Mouse (Mus musculus) midbrain, embryonic 16.5 days (tissue): ENCODE results near the gene Gm28048. TPM values are rescaled to one million over a fixed set of nuclear protein-coding genes. Genes with fewer than 3 reads are reported as not detected.
A peak's percentile ranks its signal among the peaks of the same experiment; 100 is the strongest.

ENCODE experiments used
- ATAC-seq: fragments of 200-750 bp; cut with Nextera tagmentation; 2 replicates; pipeline ENCODE4 v1.8.0; 2017; ENCODE audit warnings: moderate TSS enrichment
- H3K27ac ChIP-seq: fragments of 300-500 bp; sonication (generic); 2 replicates; pipeline ENCODE4 v1.5.1; 2014; ENCODE audit warnings: mild to moderate bottlenecking, low read length, mixed read lengths
- H3K27me3 ChIP-seq: fragments of 300-500 bp; sonication (generic); 2 replicates; pipeline ENCODE4 v1.6.1; 2014; ENCODE audit warnings: low read depth, low read length, mixed read lengths; ENCODE audit not compliant: control insufficient read depth, insufficient read depth
- H3K36me3 ChIP-seq: fragments of 300-500 bp; sonication (generic); 2 replicates; pipeline ENCODE4 v1.6.1; 2014; ENCODE audit warnings: mild to moderate bottlenecking, low read length, moderate library complexity, mixed read lengths; ENCODE audit not compliant: control insufficient read depth, insufficient read depth
- H3K4me1 ChIP-seq: fragments of 300-500 bp; sonication (generic); 2 replicates; pipeline ENCODE4 v1.6.1; 2014; ENCODE audit warnings: mild to moderate bottlenecking, low read length, mixed read lengths; ENCODE audit not compliant: control insufficient read depth, insufficient read depth
- H3K4me2 ChIP-seq: fragments of 300-500 bp; sonication (generic); 2 replicates; pipeline ENCODE4 v1.6.1; 2014; ENCODE audit warnings: mild to moderate bottlenecking, low read length, mixed read lengths
- H3K4me3 ChIP-seq: fragments of 300-500 bp; sonication (generic); 2 replicates; pipeline ENCODE4 v1.5.1; 2014; ENCODE audit warnings: low read depth, mild to moderate bottlenecking, low read length, moderate library complexity, mixed read lengths
- H3K9ac ChIP-seq: fragments of 300-500 bp; sonication (generic); 2 replicates; pipeline ENCODE4 v1.6.1; 2014; ENCODE audit warnings: low read depth, low read length, mixed read lengths
- H3K9me3 ChIP-seq: fragments of 300-500 bp; sonication (generic); replicated peaks from 2 replicates; pipeline ENCODE4 v1.6.1; 2014; ENCODE audit warnings: mild to moderate bottlenecking, low read length, mixed read lengths; ENCODE audit not compliant: control insufficient read depth, poor library complexity, severe bottlenecking
- WGBS: fragments of 180-500 bp; shearing (Covaris S2); extraction: QIAGEN DNeasy Blood & Tissue Kit; methylation state at CpG from one replicate; pipeline ENCODE4 v1.1.7; 2014; 5-methylcytosine and 5-hydroxymethylcytosine counted together
- polyA plus RNA-seq: library from polyadenylated mRNA; unstranded; fragments of >200 nt; fragmentation: Nextera tagmentation; extraction: Ambion mirVana; gene quantifications from 2 replicates; pipeline ENCODE4 v1.2.1, GENCODE M21; 2015

Gm28048 gene
- polyA plus RNA-seq, 1 experiment from 2014 or later: 2.9 TPM

- Histone ChIP-seq H3K4me1 (0 out of 2 replicates have a peak, but pooled peaks cover 2% of the 10 kb centered on the region), H3K4me3 (no peak overlapping the region), H3K9ac (no peak overlapping the region), H3K27me3 (no peaks in the 10 kb centered on the region), H3K4me2 (no peak overlapping the region), H3K36me3 (no peaks in the 10 kb centered on the region), H3K27ac (no peak overlapping the region), H3K9me3 (no peaks in the 10 kb centered on the region)
- no peak for ATAC-seq
- 88% methylated on average over 4 of the region's 4 CpGs for WGBS
These were observed 31.8 kb upstream of the Gm28048 start for GRCm38 (mm10) chr11:23013580-23014294.

DNA sequence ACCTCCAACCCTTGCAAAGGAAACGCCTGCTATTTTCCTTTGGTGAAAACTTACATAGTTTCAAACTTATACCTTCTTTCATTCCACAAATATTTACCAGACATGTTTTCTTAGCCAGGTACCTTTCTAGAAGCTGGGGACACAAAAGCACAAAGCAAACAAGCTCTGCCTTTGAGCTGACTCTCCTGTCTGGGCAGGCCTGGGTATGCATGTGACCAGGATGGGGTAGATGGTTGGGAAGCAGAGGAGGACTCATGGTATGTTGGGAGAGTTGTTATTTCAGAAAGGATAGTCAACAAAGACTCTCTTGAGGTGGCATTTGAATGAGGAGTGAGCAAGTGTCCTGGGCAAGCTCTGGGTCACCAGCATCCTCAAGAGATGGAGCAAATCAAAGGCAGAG, 31.2 kb upstream of the Gm28048 start:
- H3K9ac ChIP-seq: no peak overlapping the region
- H3K36me3 ChIP-seq: no peaks in the 10 kb centered on the region
- no peak for ATAC-seq
- WGBS: 74% methylated on average over 1 of the region's 1 CpGs
- H3K9me3 ChIP-seq: no peaks in the 10 kb centered on the region
- H3K27ac ChIP-seq: no peak overlapping the region
- no peak overlapping the region for H3K4me2 ChIP-seq
- H3K4me1 ChIP-seq: 0 out of 2 replicates have a peak, but pooled peaks cover 2% of the 10 kb centered on the region
- no peaks in the 10 kb centered on the region for H3K27me3 ChIP-seq
- no peak overlapping the region for H3K4me3 ChIP-seq

GRCm38 (mm10) chr11:23008824-23009200, 26.9 kb upstream of the Gm28048 start:
- H3K4me1 ChIP-seq: peaks cover 6% of the 10 kb centered on the region; the same call in 1 of the 2 replicates
- WGBS: 36% methylated on average over 4 of the region's 4 CpGs
- no peaks in the 10 kb centered on the region for H3K9me3 ChIP-seq
- H3K36me3 ChIP-seq: peaks cover 7% of the 10 kb centered on the region
- H3K27me3 ChIP-seq: no peaks in the 10 kb centered on the region
- ATAC-seq: no peak
- peak overlapping the region; percentile 75 for H3K9ac ChIP-seq
- H3K27ac ChIP-seq: no peak overlapping the region; the same call in 1 of the 2 replicates
- peak overlapping the region; percentile 59 for H3K4me3 ChIP-seq
- peak overlapping the region; percentile 78 for H3K4me2 ChIP-seq

GRCm38 (mm10) chr11:23008181-23008823, 26.4 kb upstream of the Gm28048 start:
- H3K9me3 ChIP-seq: no peaks in the 10 kb centered on the region
- H3K27ac ChIP-seq: peak overlapping the region; percentile 91
- ATAC-seq: peak; percentile 98
- H3K4me2 ChIP-seq: peak overlapping the region; percentile 78
- peak overlapping the region; percentile 59 for H3K4me3 ChIP-seq
- WGBS: under 1% methylated on average over 40 of the region's 40 CpGs
- peaks cover 10% of the 10 kb centered on the region for H3K36me3 ChIP-seq
- peak overlapping the region; percentile 75 for H3K9ac ChIP-seq
- no peaks in the 10 kb centered on the region for H3K27me3 ChIP-seq
- peaks cover 6% of the 10 kb centered on the region; the same call in 1 of the 2 replicates for H3K4me1 ChIP-seq

DNA sequence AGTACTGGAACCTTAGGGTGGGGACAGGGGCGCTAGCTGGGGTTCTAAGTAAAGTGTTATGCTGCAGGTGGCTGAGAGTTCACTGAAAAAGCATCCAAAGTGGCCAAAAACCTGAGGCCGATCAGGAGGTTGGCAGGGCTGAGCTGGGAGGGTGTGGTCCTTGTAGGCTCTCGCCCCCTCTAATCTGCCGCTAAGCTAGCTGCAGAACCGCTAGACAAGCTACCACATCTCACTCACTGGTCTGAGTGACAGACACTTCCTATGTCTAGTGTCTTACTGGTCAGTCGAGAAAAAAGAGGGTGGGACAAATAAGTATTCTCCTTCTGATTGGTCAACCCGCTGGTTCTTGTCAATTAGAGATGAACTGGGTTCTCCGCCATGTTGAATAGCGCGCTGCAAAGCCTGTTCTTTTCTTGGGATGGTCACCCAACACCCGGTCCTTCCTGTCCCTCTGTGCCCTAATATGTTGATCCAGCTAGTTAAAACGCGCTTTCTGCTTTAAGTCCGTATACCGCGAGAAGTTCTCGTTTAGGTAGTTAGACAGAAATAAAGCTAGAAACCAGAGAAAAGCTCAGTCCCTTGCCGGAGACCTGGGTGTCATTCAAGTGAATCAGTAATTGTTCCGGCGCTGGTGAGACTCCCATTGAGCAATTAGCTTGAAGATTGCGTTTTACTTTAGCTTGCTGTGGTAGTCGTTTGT, 25.7 kb upstream of the Gm28048 start, which contains the start of gene Fam161a:
Fam161a (plus strand) TSS at position 51 of the 700 bp plus-strand sequence.
- Histone ChIP-seq H3K4me3 (peak within 1 kb of the TSS; percentile 59), H3K36me3 (peaks cover 12% of the 10 kb centered on the region), H3K9me3 (no peaks in the 10 kb centered on the region), H3K4me1 (peaks cover 6% of the 10 kb centered on the region; the same call in 1 of the 2 replicates), H3K27me3 (no peaks in the 10 kb centered on the region), H3K9ac (peak within 1 kb of the TSS; percentile 75), H3K27ac (peak within 1 kb of the TSS; percentile 91), H3K4me2 (peak within 1 kb of the TSS; percentile 78)
- WGBS: under 1% methylated on average over 22 of the region's 22 CpGs
- peak; percentile 97 for ATAC-seq

DNA sequence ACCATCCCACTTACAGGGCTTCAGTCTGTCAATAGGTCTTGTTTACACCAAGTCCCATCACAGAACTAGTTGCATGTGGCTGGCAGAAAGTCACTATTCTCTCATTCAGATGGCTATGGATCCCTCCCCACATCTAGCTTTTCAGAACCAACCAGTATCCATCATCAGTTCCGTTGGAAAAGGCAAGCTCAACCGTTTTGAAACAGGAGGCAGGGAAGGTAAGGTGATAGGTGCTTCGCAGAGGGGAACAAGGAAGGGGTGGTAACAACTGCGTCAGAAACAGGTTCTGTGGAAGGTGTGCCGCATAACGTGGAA, 25.2 kb upstream of the Gm28048 start:
- peak overlapping the region; percentile 62 for H3K9ac ChIP-seq
- 4% methylated on average over 6 of the region's 6 CpGs for WGBS

DNA sequence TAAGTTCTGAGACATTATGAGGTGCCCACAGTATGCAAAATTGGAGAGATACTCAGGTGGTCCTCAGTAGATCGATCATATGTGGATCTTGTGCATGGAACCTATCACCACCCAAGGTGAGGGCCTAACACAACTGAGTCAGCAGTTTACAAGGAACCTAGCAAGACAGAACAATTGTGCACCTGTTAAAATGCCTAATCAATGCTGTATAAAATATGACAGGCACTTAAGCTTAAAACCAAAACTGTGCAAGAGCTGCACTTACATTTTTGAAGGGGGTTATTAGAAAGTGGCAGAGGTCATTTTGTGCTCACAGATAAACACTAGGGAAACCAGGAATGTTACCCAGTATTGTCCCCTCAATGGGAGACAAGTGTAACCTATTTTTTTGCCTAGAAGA, 23.4 kb upstream of the Gm28048 start:
- ATAC-seq: no peak
- Histone ChIP-seq H3K9ac (no peak overlapping the region), H3K27ac (no peak overlapping the region), H3K4me2 (no peak overlapping the region), H3K4me3 (no peak overlapping the region), H3K27me3 (no peaks in the 10 kb centered on the region), H3K9me3 (no peaks in the 10 kb centered on the region), H3K4me1 (peaks cover 6% of the 10 kb centered on the region; the same call in 1 of the 2 replicates), H3K36me3 (peaks cover 30% of the 10 kb centered on the region)
- 97% methylated on average over 1 of the region's 1 CpGs for WGBS

More for the DNA sequence above, 25.2 kb upstream of the Gm28048 start:
- Histone ChIP-seq H3K4me2 (peak overlapping the region; percentile 78), H3K27ac (peak overlapping the region; percentile 91), H3K27me3 (no peaks in the 10 kb centered on the region), H3K36me3 (peaks cover 17% of the 10 kb centered on the region), H3K9me3 (no peaks in the 10 kb centered on the region), H3K4me1 (peaks cover 6% of the 10 kb centered on the region; the same call in 1 of the 2 replicates), H3K4me3 (peak overlapping the region; percentile 59)
- ATAC-seq: peak; percentile 59

DNA sequence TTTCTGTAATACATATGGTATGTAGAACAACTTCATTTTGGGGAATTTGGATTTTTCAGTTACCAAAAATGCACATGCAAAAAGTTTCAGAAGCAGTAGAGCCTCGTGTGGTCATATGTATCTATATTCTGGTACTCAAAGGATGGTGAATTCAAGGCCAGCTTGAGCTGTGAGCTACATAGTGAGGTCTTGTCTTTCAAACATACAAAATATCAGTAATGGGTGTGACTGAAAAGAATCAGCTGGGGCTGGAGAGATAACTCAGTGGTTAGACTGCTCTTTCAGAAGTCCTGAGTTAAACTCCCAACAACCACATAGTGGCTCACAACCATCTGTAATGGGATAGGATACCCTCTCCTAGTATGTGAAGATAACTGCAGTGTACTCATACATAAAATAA, 16.4 kb upstream of the Gm28048 start:
- Histone ChIP-seq H3K4me1 (no peaks in the 10 kb centered on the region), H3K36me3 (peaks cover 54% of the 10 kb centered on the region), H3K27ac (no peak overlapping the region), H3K9me3 (no peaks in the 10 kb centered on the region), H3K9ac (no peak overlapping the region), H3K4me3 (no peak overlapping the region), H3K4me2 (no peak overlapping the region), H3K27me3 (no peaks in the 10 kb centered on the region)
- WGBS: 88% methylated on average over 1 of the region's 1 CpGs
- no peak for ATAC-seq
